Mouse (Mus musculus) lung, postnatal 25 days (tissue): ENCODE measurements at regions not wholly inside any gene's neighbourhood (a gene's known extent, or its start where the extent isn't known, plus 50 kb on each side); places are given as distances from the start of the nearest gene placed in this dataset.
A peak's percentile ranks its signal among the peaks of the same experiment; 100 is the strongest.

Experiments used
- DNase-seq: peaks from one replicate; pipeline ENCODE4 v3.0.0; 2022; ENCODE audit warnings: low spot score

- no peak for DNase-seq
Measured at GRCm38 (mm10) chr1:52305679-52306632, 72.9 kb upstream of the Gls start.

- DNase-seq = peak; percentile 76
Measured at GRCm38 (mm10) chr1:52302557-52302956, 69.5 kb upstream of the Gls start.

GRCm38 (mm10) chr1:52301266-52301665, 68.2 kb upstream of the Gls start:
- DNase-seq = no peak

DNA sequence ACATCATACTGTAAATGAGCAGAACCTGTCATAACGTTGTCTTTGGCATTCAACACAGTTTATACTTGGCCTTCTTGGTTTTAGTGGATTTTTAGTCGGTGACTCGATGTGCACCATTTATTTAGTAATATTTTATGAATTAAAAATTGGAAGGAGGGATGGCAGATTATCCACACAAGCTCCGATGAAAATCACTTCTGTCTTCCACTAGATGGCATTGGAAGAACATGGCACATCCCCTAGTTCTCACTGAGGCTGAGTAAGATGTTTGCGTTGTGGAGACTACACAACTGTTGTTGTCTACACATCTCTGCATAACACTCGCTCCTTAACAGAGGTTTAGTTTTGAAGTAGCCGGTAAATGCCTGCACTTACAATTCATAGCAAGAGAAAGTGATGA, 66.5 kb upstream of the Gls start:
- DNase-seq = no peak

- no peak for DNase-seq
Measured at GRCm38 (mm10) chr1:52298336-52298735, 65.3 kb upstream of the Gls start.

GRCm38 (mm10) chr1:52296178-52296577, 63.1 kb upstream of the Gls start:
- DNase-seq = no peak

DNA sequence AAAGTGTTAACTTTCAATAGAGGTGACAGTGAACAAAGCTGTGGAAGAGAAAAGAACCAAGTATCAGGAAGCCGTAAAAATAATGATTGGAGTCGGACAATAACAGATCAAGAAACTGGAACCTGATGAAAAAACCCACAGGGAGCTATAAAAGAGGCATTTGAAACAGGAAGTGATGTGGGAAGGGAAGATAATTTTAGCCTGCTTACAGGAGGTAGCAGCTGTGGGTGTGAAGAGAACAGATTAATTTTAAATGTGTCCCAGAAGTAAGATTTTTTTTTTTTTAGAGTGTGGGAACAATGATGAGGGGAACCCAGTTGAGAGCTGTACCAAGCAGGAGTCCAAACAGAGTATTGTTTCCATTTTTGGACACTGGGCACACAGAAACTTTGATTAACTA, 61.5 kb upstream of the Gls start:
- DNase-seq = no peak

- DNase-seq = no peak
Measured at GRCm38 (mm10) chr1:52293393-52294099, 60.5 kb upstream of the Gls start.
